Mouse (Mus musculus) embryo, embryonic 11.5 days (tissue): ENCODE measurements at regions not wholly inside any gene's neighbourhood (a gene's known extent, or its start where the extent isn't known, plus 50 kb on each side); places are given as distances from the start of the nearest gene placed in this dataset.
A peak's percentile ranks its signal among the peaks of the same experiment; 100 is the strongest.

Experiments used
- DNase-seq: peaks from one replicate; pipeline ENCODE4 v3.0.0-alpha.2; 2012; ENCODE audit warnings: low read depth, low spot score

DNA sequence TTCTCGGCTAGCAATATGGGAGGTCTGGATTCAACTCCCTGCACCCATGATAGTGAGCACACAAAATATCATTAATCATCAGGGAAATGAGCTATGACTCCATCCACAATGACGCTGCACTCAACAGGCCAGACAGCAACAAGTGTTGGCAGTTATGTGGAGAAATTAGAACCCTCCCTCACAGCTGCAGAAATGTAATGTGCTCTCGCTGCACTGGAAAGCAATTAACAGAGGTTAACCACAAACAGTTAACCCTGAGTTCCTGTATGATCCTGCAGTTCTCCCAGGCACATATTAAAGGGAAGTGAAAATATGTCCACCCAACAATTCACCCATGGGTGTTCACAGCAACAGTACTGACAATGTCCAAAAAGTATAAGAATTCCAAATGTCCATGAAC, 54.0 kb upstream of the Jade2 start:
- DNase-seq: no peak

DNA sequence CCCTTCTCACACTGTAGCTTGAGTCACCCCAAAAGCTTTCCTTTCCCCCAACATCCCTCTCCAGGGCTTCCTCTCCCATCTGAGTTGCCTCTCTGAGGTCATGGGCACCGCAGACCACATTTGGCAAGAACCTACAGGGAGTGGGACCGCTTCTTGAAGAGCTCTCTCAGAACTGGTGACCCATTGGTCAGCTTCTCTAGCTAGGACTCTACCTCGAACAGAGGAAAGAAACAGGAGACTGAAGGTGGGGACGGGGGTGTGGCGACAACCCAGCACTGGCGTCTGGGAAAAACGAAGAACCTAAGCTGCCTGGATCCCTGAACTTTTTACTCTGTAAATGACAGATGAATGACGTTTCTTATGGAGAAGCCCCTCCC, 51.8 kb upstream of the Cdkn2aipnl start:
- no peak for DNase-seq

DNA sequence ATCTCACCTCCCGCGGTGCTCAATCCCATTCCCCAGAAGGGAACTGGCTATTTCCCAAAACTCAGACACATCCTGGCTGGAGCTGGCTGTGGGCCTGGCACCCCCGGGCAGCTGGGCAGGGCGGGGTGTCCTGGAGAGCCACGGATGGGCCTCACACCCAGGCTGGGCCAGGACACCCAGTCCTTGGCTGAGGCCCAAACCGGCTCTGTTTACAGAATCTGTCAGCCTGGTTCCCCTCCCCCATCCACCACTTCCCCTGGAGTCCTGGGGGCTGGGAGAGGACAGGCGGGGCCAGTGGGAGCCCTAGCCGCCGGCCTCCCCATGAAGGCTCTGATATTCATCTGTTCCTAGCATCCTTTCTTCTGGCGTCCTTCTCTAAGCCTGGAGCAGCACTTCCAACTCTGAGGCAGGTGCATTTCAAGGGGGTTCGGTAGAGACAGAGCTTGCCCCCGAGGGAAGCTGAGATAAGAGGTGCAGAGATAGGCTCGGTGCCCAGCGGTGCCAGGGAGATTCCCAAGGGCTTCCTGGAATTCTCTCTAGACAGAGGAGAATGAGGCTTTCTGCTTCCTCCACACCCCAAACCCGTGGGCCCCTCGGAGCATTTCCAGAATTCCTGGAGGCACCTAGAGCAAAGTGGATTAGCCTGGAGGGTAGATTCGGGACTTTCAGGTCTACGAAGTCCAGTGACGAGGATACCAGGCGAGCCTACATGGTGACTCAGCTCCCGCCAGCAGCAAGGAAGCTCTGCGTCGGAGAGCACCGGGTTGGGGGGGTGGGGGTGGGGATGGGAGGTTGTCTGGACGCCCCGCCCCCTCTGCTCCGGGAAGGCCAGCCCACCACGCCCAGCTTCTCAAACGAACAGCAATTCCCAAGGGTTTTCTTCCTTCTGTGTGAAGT, 51.2 kb upstream of the Cdkn2aipnl start:
- peak; percentile 31 for DNase-seq
